Mouse (Mus musculus) left cerebral cortex, postnatal 36 days (tissue): ENCODE data around the gene Ttf1. TPM values are rescaled to one million over a fixed set of nuclear protein-coding genes. Genes with fewer than 3 reads are reported as not detected.

ENCODE experiments used
- DNase-seq, 2 experiments: peaks; one replicate each; pipeline ENCODE4 v3.0.0; 2021 to 2022; ENCODE audit warnings: low spot score in 2 of 2, mixed read lengths in 1 of 2
- intact Hi-C: fragments of 180-260 bp; cut with DNase I; formaldehyde crosslinking; loops from one replicate; pipeline ENCODE4 v1.15.1; 2025
- total RNA-seq, 2 experiments: library from RNA; stranded (reverse); gene quantifications; 2 replicates each; pipeline ENCODE4 v1.2.3; 2021

Gene Ttf1
- total RNA-seq: 10 to 100 TPM in 1 of 2 experiments, 1 to 10 TPM in 1; 8.8 to 12.0 TPM

DNA sequence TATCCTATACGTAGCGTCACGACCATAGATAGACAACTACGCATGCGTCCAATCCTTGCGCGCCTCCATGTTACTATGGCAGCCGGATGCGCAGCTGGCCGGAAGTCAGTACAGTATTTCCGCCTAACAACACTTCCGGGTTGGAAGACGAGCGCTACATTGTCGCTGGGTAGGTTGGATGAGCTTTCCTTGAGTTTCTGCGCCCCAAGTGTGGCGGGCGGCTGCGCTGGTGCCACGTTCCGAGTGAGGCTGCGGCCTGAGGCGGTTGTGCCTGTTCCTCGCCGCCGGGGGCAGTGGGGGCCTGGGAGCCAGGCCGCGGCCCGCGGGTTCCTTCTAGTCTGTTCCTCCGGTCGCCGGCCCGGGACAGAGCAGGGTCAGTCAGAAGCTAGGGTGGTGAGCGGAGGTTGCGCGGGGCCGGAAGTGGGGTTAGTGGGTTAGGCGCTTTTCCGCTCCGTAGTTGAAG lies at the start of gene Ttf1:
Ttf1 (plus strand) TSS at position 128 of the 463 bp plus-strand sequence.
- intact Hi-C loops: no loop called here
- peak; percentile 90 to 91 for DNase-seq

DNA sequence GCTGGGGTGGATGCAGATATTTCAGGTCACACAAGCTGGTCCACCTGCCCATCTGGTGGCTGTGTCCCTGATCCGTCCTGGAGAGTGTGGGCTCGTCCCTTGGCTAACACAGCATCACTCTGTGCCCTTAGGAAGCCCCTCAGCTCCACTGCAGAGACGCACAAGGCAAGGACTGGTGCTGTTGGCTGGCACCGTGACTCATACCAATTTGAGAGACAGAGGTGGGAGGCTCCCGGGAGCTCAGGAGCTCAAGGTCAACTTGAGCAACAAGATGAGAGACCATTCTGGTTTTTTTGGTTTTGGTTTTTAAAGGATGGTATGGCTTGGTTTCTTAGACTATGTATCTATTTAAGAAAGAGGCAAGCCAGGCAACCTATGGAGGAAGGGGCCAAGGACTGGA lies 47.5 kb upstream of the Ttf1 start:
- DNase-seq: no peak
- intact Hi-C loops: no loop called here

DNA sequence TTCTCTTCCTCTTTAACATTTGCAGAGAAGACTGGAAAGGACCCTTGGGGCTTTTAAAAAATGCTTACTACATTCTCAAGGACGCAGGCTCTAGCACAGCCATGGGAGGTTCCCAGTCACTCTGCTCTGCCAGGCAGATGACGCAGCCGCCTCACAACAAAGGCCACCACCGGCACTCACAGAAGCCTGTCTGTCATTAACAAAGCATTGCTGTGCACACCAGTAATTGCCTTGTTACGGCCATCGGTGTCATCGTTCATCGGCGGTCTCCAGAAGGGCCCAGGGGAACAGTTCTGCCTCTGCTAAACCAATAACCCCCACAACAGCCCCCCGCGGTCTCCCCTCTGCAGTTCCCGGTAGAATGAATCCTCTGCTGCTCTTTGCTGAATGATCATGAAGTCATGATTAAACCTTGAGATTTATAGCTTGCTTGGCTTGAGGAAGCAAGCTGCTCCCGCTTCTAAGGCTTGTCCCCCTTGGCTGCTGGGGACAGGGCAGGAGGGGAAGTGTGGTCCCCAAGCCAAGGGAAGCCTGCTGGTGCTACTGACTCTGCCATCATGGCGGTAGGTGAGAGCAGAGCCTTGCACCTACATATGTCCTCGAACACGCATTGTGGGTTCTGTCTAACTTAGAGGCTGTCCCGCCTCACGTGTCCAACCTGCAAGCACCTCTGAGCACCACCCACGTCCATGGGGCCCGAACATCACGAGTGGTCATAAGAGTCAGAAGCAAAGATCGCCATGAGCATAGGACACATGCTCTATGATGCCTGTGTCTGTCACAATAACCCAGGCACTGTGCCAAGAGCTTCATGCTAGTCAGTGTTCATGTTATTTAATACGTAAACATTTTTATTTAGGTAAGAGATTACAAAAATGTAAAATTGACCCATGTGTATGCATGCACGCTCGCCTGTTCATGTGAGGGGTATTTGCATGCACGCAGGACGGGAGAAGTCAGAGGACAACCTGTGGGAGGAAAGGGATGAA lies 43.2 kb upstream of the Ttf1 start:
- DNase-seq: no peak

DNA sequence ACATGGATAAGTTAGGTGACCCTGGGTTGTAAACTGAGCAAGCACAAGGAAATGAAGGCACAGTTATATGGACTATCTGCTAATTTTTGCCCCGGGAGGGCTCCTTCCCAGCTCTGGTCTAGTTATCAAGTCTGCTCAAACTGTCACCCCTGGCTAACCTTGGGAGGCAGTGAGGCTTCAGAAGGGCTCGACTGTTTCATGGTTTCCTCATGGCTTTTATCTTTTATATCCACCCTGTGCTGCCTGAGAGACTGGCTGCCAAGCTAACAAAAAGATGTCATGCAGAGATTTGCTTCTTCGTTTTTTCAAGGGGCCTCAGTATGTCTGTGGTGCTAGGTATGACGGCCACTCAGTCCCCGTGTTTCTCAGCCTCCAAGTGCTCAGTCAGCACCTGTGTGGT lies 41.4 kb upstream of the Ttf1 start:
- no peak for DNase-seq
- intact Hi-C loops: no loop called here

More for the DNA sequence above, 43.2 kb upstream of the Ttf1 start:
- intact Hi-C loops: no loop called here

DNA sequence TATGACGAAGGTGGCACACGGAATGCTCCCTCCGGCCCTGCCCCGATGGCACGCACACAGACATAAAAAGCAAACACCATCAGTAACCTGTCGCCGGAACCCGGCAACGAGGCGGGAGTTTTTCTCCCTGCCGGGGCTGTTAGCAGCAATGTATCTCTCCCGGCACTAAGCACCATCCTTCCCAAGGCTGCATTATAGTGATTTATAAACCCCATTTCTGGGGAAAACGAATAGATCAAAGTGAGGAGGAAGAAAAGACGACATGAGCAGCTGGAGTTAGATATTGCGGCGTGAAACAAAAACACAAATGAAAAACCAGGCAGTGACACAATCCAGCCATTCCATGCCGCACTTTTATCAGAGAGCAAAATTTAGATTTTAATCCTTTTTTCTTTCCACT lies 39.0 kb upstream of the Ttf1 start:
- no peak for DNase-seq
- intact Hi-C loops: no loop called here

DNA sequence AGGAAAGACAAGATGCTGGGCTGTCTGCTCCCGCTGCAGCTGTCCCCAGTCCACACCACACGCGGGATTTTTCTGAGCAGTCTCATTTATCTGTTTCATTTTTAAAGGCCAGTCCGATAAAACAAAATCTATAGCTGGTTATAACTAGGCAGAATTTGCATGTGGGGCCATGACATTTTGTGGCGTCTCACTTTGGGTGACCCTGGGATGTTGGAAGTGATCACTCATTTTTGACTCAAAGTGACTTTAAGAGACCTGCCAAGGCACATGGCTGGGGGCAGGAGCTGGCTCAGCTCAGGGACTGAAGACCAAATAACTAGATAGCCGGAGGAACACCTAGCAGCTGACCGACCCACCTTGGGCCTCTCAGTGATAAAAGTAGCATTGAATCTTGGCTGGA lies 37.1 kb upstream of the Ttf1 start:
- intact Hi-C loops: no loop called here

DNA sequence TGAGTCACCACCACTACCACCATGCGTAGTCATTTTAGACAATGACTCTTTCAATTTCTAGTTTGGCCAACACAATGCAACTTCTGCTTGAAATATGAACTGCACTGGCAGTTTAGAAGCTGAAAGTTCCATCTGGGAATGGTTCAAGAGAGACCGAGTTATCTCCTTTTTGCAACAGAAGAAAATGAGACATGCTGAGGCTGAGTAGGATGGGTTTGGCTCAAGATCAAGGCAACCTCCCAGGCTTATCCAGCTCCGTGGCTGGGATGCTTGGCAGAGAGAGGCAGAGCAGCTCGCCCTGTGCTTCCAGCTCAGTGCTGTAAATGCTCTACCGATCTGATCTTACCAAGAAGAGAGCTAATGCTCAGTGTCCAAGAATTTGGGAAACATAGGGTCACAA lies 34.8 kb upstream of the Ttf1 start:
- peak; percentile 59 to 64 for DNase-seq
- intact Hi-C loops: no loop called here

More for the DNA sequence above, 37.1 kb upstream of the Ttf1 start:
- DNase-seq: no peak

DNA sequence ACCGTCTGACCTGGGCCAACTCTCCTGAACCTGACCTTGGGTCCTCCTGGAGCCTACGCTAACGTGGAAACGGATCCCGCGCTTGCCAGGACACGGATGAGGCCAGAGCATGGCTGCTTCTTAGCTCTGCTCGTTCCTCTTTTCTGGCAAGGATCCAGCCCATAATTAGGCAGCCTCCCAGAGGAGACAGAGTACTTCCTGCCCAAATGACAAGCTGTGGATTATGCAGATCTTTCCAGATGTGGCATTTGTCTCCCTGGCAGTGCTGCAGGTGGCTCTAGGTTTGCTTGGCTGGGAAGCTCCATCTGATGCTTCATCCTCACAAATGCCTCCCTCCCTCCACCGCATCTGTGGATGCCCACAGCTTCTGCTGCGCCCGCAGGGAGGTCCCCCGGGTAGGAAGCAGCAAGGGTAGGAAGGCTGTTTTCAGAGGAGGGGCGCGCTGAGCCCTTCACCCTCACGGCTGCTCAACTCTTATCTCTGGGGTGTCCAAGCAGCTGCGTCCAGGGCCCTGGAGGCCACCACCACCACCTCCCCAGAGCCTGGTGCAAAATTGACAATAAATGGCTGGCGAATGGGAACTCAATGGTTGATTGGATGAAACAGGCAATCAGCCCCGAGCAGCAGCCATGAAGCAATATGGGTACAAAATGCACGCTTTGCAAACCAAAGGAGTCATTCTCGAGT lies 29.9 kb upstream of the Ttf1 start:
- intact Hi-C loops: no loop called here

DNA sequence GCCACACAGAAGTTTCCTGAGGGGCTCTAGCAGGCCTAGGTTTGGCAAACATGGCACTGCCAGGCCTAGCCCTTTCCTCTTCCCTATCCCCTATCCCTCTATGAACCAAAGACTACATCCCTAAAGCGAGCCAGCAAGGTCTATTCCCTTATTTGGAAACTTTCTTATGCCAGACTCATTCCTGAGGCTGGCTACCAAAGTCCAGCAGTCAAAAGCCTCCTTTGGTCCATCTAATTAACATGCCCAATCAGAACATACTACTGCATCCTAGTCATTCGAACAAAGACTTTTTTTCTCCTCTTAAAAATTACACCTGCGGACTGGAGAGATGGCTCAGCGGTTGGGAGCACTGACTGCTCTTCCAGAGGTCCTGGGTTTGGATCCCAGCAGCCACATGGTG lies 28.1 kb upstream of the Ttf1 start:
- intact Hi-C loops: no loop called here
- DNase-seq: no peak

More for the DNA sequence above, 29.9 kb upstream of the Ttf1 start:
- DNase-seq: no peak

DNA sequence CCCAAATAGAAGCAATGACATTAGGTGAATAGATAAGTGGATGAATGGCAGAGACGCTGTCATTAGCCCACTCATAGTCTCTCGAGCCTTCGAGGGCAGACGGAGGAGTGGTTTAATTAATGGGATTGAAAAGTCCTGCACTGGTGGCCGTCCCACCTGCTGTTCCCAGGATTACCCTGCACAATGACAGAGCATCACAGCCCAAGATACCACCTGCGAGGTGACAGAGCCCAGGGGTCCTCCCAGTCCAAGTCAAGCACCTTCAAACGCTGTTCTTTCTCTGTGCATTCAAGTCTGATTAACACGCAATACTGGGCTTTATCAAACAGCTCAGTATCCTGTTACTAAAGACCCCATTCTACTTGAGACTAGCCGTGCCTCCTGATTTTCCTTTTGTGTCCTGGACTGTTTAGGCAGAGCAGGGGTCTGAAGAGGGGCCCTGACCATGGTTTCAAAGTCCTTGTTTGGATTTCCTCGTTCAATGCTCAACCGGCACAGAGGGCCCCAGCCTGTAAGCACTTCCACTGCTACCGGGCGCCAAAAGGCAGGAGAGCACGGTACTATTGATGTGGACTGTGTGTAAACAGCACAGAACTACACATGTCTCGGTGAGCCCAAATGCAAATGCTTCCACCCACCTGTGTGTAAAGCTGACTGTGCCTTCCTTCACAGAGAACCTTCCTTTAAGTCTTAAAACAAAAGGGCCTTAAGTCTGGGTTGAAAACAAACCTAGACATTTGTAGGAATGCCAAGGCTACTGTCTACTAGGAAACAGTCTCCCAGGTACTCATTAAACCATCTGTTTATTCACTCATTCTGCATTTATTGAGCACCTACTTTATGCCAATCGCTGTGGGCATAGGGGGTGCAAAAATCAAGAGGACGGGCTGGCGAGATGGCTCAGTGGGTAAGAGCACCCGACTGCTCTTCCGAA lies 25.3 kb upstream of the Ttf1 start:
- intact Hi-C loops: no loop called here
- DNase-seq: no peak

DNA sequence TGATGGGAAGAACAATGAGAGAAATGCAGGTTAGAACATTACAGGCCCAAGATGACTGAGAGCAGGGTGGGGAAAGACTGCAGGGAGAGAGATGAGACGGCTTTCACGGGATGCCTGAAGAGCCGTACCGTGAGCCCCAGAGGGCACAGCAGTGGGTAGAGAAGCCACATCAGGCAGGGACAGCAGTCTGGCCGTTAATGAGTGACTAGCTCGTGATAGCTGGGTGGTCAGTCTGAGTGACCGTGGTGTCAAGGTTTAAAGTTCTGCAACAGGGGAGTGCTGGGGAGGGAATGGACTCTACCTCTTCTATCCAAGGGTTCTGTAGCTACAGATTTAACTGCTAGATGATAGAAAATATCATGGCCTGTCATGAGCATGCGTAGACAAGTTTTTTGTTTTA lies 24.4 kb upstream of the Ttf1 start:
- intact Hi-C loops: no loop called here
- no peak for DNase-seq

DNA sequence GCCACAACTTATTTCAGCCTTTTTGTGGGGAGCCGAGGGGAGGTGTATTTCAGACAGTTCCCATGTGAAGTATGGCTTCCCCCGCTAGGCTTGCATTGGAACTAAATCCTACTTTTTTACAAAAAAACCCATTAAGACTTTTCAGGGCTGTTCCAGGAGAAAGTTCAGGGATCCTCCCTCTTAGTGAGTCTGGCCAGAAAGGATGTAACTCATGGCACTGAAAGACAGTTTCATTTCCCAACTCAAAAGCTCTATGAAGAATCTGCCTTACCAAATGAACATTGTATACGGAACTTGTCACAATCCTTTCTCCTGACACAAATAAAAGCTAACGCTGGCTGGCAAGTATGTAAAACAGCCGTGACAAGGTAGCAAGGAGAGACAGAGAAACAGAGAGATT lies 20.3 kb upstream of the Ttf1 start:
- no peak for DNase-seq
- intact Hi-C loops: no loop called here

DNA sequence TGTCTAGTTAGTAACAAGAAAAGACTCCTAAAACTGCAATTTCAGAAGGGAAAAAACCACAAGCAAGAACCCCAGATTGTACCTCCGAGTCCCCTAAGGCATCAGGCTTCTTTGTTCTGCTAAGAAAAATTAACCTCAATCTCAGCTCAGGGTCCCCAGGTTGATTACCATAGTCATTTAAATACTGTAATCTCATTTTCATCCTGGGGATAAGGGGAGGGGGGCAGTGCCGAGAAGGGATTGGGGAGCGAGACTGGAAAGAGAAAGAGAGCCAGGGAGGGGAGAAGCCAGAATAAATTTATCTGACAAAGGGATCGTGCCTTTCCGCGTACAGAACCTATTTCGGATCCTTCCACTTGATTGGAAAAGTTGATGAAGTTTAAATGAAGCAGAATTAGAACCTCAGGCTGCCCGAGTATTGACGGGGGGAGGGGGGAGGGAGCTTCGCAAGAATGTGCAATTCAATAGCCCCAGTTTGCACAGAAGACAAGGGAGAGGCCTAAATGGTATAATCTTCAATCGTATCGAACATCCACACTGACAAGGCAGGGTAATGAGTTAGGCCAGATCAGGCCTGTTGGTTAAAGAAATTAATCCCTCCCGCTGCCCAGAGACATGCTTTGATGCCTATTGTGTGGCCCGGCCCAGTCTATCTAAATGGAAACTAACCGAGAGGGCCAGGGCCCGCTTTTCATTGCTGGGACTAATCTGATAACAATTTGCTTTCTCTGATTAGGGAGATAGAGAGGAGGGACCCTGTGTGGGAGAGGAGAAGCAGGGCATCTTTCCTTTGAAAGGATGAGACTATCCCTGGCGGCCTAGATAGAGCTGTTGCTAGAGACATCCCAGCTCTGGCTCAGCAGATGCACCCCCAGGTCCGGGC lies 19.2 kb upstream of the Ttf1 start:
- intact Hi-C loops: no loop called here
- no peak for DNase-seq

DNA sequence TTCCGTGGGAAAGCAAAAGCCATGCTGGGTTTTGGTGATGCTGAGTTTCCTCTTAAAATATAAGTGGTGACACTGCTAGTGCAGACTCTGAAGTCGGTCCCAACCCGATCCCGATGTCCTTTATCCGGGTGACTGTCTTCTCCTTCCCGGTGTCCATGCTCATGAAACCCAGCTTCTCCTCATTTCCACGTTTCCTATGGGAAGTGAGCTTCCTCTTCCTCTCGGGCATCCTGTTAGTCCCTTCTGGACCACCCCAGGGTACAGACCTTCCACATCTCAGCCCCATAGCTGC lies 18.6 kb upstream of the Ttf1 start:
- DNase-seq: no peak
- intact Hi-C loops: no loop called here

DNA sequence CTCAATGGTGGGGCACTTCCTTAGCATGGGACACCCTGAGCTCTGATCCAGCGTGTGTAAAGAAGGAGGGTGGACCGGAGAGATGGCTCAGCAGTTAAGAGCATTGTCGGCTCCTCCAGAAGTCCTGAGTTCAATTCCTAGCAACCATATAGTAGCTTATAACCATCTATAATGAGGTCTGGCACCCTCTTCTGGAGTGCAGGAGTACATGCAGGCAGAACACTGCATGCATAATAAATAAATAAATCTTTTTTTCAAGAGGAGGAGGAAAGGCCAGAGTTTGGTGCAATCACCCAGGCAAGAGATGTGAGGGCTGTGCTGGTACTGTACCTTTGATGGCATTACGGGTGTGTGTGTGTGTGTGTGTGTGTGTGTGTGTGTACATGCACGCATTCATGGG lies 17.9 kb upstream of the Ttf1 start:
- intact Hi-C loops: no loop called here

DNA sequence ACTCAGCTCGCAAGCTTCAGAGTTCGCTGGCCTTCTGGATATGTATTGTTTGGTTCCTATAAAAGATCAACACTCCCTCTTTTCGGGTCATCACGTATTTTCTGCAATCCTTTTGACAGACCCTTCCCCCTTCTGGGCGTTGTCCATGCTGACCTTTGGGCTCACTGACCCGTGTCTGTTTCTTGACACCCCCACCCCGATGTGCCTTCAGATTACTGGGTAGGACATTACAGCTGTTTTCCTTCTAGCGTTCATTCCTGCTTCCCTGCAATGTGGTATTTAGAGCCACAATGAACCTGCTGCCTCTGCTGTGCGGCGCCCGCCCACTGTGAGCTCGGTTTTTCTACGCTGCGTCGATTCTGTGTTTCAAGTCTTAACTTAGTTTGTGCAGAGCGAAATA lies 13.9 kb upstream of the Ttf1 start:
- DNase-seq: no peak
- intact Hi-C loops: no loop called here

More for the DNA sequence above, 17.9 kb upstream of the Ttf1 start:
- no peak for DNase-seq

DNA sequence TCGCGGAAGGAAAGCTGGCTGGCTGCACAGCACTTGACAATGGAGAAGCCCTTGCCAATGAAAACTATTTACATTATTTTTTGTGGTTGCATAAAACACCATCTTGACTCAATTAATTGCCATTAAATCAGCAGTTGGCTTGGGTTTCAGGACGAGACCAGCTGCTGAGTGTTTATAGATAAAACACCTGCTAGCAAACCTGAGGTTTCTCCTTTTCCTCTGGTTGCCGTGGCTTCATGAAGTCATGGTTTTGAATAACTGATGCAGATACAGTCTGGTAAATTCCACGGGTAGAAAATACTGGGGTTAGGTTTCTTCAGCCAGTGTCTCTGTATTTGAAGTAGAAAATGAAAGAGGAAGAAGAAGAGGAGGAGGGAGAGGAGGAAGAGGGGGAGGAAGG lies 8.1 kb upstream of the Ttf1 start:
- intact Hi-C loops: loop anchor here (5.0 kb wide), 2 partner anchors 75 to 300 kb away; no protein-coding TSS in a partner anchor
- DNase-seq: no peak

DNA sequence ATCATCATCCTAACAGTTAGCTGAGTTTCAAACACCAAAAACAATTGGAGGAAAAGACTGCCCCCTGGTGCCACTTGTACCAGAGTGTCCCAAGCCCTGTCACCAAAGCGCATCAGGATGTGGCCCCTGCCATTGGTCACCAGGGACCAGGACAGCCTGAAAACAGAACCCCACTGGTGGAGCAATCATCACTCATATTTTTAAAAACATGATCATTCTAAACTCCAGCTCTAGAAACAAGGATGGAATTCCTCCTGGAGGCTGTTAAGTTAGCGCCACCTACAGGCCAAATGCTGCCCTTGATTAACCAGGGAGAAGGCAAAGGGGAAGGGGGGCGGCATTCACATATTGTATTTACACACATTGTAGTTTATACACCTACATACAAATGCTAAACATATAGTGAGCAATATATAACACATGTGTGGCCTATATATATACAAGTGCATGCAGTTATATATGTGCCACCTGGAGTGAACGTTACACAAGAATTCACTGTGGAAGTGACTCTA lies 7.1 kb upstream of the Ttf1 start:
- peak; percentile 17 to 22 for DNase-seq
- intact Hi-C loops: loop anchor here (1.0 to 5.0 kb wide), 3 partner anchors 76 to 301 kb away; no protein-coding TSS in a partner anchor
